Mouse (Mus musculus) ES-Bruce4 (cell line): ENCODE measurements around the gene Cdc26.

Experiments
- EP300 ChIP-seq: IDR thresholded peaks from 2 replicates; pipeline ENCODE4 v1.6.1; 2011; ENCODE audit warnings: low read depth, low read length; ENCODE audit not compliant: insufficient read depth
- POLR2A ChIP-seq: IDR thresholded peaks from one replicate; pipeline ENCODE4 v1.8.1; 2011; ENCODE audit warnings: low read length; ENCODE audit not compliant: insufficient read depth

DNA sequence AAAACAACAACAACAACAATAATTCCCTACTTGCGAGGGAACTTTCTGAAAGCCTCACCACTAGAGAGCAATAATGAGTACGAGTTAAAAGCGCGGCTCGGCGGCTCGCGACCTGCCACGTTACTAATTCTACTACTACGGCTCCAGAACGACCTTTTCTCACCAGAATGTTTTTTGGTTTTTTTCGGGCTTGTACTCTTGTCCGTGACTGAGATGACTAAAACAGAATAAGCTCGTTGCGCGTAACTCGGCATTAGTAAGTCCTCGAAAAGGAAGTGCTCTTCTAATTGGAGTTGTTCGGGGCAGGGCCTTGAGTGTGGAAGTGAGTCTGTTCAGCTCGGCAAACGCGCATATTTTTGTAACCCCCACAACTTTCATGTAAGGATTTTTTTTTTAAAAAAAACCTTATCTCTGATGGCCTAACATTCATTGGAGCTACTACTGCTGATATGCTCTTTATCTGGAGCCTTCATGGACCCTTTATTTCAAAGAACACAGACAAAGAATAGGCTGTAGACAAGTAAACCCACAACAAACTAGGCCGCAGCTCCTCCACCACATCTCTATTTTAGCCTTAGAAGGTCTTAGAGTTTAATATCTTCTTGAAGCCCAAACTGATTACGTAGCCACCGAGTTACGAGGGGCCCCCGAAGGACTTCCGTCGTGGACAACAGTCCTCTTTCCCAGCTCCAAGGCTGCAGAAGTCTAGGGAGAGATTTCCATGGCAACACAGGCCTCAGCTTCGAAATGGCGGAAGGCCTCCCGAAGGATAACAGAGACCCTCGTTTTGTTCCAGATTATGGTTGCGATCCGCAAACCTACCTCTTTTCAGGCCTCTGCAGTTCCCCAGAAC lies 486 bp downstream of the Cdc26 start:
- TF ChIP-seq EP300 (no peak), POLR2A (no peak)
